Mouse (Mus musculus): ENCODE measurements around the gene Mif.

Mif gene

GRCm38 (mm10) chr10:75880771-75881577, 20.9 kb upstream of the Mif start:
- TF ChIP-seq CTCF (conservative IDR thresholded peaks at IDR 0.05; ENCODE audit: low read length) (no peak), POU5F1 (IDR thresholded peaks at IDR 0.05; ENCODE audit: borderline replicate concordance, low read length) (no peak), NANOG (IDR thresholded peaks at IDR 0.05; ENCODE audit: borderline replicate concordance, low read length) (no peak)
- H3K27me3 ChIP-seq (ENCODE audit: insufficient read depth, low read length), result no peaks in the 10 kb centered on the region
- peak overlapping the region; percentile 71 for H3K4me3 ChIP-seq (replicated peaks; ENCODE audit: low read length)
- H3K36me3 ChIP-seq (ENCODE audit: insufficient read depth, low read length), result no peaks in the 10 kb centered on the region
- H3K4me1 ChIP-seq (replicated peaks; ENCODE audit: low read depth, low read length), result peaks cover 75% of the 10 kb centered on the region
- H3K9me3 ChIP-seq (ENCODE audit: low read length), result no peaks in the 10 kb centered on the region

GRCm38 (mm10) chr10:75880351-75880750, 20.3 kb upstream of the Mif start:
- Histone ChIP-seq H3K27me3 (ENCODE audit: insufficient read depth, low read length) (no peaks in the 10 kb centered on the region), H3K4me3 (replicated peaks; ENCODE audit: low read length) (peak overlapping the region; percentile 61)
- TF ChIP-seq POU5F1 (IDR thresholded peaks at IDR 0.05; ENCODE audit: borderline replicate concordance, low read length) (no peak), NANOG (IDR thresholded peaks at IDR 0.05; ENCODE audit: borderline replicate concordance, low read length) (no peak), CTCF (conservative IDR thresholded peaks at IDR 0.05; ENCODE audit: low read length) (no peak)

GRCm38 (mm10) chr10:75878836-75879235, 18.8 kb upstream of the Mif start:
- Histone ChIP-seq H3K36me3 (ENCODE audit: insufficient read depth, low read length) (no peaks in the 10 kb centered on the region), H3K27me3 (ENCODE audit: insufficient read depth, low read length) (no peaks in the 10 kb centered on the region), H3K4me3 (replicated peaks; ENCODE audit: low read length) (peak overlapping the region; percentile 61; the same call in 1 of the 2 replicates), H3K4me1 (replicated peaks; ENCODE audit: low read depth, low read length) (peaks cover 80% of the 10 kb centered on the region), H3K9me3 (ENCODE audit: low read length) (no peaks in the 10 kb centered on the region)
- TF ChIP-seq POU5F1 (IDR thresholded peaks at IDR 0.05; ENCODE audit: borderline replicate concordance, low read length), result no peak
- no peak for TF ChIP-seq CTCF (conservative IDR thresholded peaks at IDR 0.05; ENCODE audit: low read length)
- TF ChIP-seq NANOG (IDR thresholded peaks at IDR 0.05; ENCODE audit: borderline replicate concordance, low read length), result no peak

More at GRCm38 (mm10) chr10:75880351-75880750, 20.3 kb upstream of the Mif start:
- H3K9me3 ChIP-seq (ENCODE audit: low read length), result no peaks in the 10 kb centered on the region
- H3K36me3 ChIP-seq (ENCODE audit: insufficient read depth, low read length), result no peaks in the 10 kb centered on the region
- H3K4me1 ChIP-seq (replicated peaks; ENCODE audit: low read depth, low read length), result peaks cover 76% of the 10 kb centered on the region

GRCm38 (mm10) chr10:75873543-75874170, 13.6 kb upstream of the Mif start:
- Histone ChIP-seq H3K36me3 (ENCODE audit: insufficient read depth, low read length) (no peaks in the 10 kb centered on the region), H3K27me3 (ENCODE audit: insufficient read depth, low read length) (no peaks in the 10 kb centered on the region), H3K9me3 (ENCODE audit: low read length) (no peaks in the 10 kb centered on the region), H3K4me3 (replicated peaks; ENCODE audit: low read length) (peak overlapping the region; percentile 52), H3K4me1 (replicated peaks; ENCODE audit: low read depth, low read length) (peaks cover 64% of the 10 kb centered on the region)
- TF ChIP-seq NANOG (IDR thresholded peaks at IDR 0.05; ENCODE audit: borderline replicate concordance, low read length) (no peak), POU5F1 (IDR thresholded peaks at IDR 0.05; ENCODE audit: borderline replicate concordance, low read length) (no peak), CTCF (conservative IDR thresholded peaks at IDR 0.05; ENCODE audit: low read length) (no peak)

GRCm38 (mm10) chr10:75872915-75873542, 13.0 kb upstream of the Mif start:
- peaks cover 61% of the 10 kb centered on the region for H3K4me1 ChIP-seq (replicated peaks; ENCODE audit: low read depth, low read length)
- no peak for TF ChIP-seq CTCF (conservative IDR thresholded peaks at IDR 0.05; ENCODE audit: low read length)
- peak; percentile 30; the same call in 1 of the 2 replicates for TF ChIP-seq NANOG (IDR thresholded peaks at IDR 0.05; ENCODE audit: borderline replicate concordance, low read length)
- peak; percentile 43; the same call in 1 of the 2 replicates for TF ChIP-seq POU5F1 (IDR thresholded peaks at IDR 0.05; ENCODE audit: borderline replicate concordance, low read length)
- H3K36me3 ChIP-seq (ENCODE audit: insufficient read depth, low read length), result no peaks in the 10 kb centered on the region

GRCm38 (mm10) chr10:75872025-75872914, 12.2 kb upstream of the Mif start:
- Histone ChIP-seq H3K4me1 (replicated peaks; ENCODE audit: low read depth, low read length) (peaks cover 56% of the 10 kb centered on the region), H3K9me3 (ENCODE audit: low read length) (no peaks in the 10 kb centered on the region), H3K27me3 (ENCODE audit: insufficient read depth, low read length) (no peaks in the 10 kb centered on the region), H3K36me3 (ENCODE audit: insufficient read depth, low read length) (no peaks in the 10 kb centered on the region), H3K4me3 (replicated peaks; ENCODE audit: low read length) (peak overlapping the region; percentile 64)
- TF ChIP-seq POU5F1 (IDR thresholded peaks at IDR 0.05; ENCODE audit: borderline replicate concordance, low read length) (no peak), NANOG (IDR thresholded peaks at IDR 0.05; ENCODE audit: borderline replicate concordance, low read length) (no peak), CTCF (conservative IDR thresholded peaks at IDR 0.05; ENCODE audit: low read length) (no peak)

More at GRCm38 (mm10) chr10:75872915-75873542, 13.0 kb upstream of the Mif start:
- peak overlapping the region; percentile 64 for H3K4me3 ChIP-seq (replicated peaks; ENCODE audit: low read length)
- no peaks in the 10 kb centered on the region for H3K9me3 ChIP-seq (ENCODE audit: low read length)
- H3K27me3 ChIP-seq (ENCODE audit: insufficient read depth, low read length), result no peaks in the 10 kb centered on the region

GRCm38 (mm10) chr10:75861587-75861986, 1.5 kb upstream of the Mif start:
- Histone ChIP-seq H3K36me3 (ENCODE audit: insufficient read depth, low read length) (peaks cover 28% of the 10 kb centered on the region), H3K9me3 (ENCODE audit: low read length) (peaks cover 28% of the 10 kb centered on the region), H3K4me1 (replicated peaks; ENCODE audit: low read depth, low read length) (peaks cover 45% of the 10 kb centered on the region), H3K4me3 (replicated peaks; ENCODE audit: low read length) (no peak overlapping the region; the same call in 1 of the 2 replicates), H3K27me3 (ENCODE audit: insufficient read depth, low read length) (no peaks in the 10 kb centered on the region)
- TF ChIP-seq NANOG (IDR thresholded peaks at IDR 0.05; ENCODE audit: borderline replicate concordance, low read length) (no peak), POU5F1 (IDR thresholded peaks at IDR 0.05; ENCODE audit: borderline replicate concordance, low read length) (no peak), CTCF (conservative IDR thresholded peaks at IDR 0.05; ENCODE audit: low read length) (no peak)
